Mouse (Mus musculus) MEL (cell line): ENCODE measurements at regions not wholly inside any gene's neighbourhood (a gene's known extent, or its start where the extent isn't known, plus 50 kb on each side); places are given as distances from the start of the nearest gene placed in this dataset.

Source experiments
- DNase-seq: peaks from one replicate; pipeline ENCODE4 v3.0.0; 2011; ENCODE audit warnings: low read depth, low spot score
- H3K27ac ChIP-seq: 2 replicates; pipeline ENCODE4 v1.5.1; 2012; ENCODE audit warnings: low read depth, mild to moderate bottlenecking, control low read depth, low read length, moderate library complexity; ENCODE audit not compliant: control insufficient read depth
- H3K27me3 ChIP-seq, 2 experiments: fragments of 150-350 bp in 1 of 2; sonication (generic) in 1 of 2; 2 replicates each; pipeline ENCODE4 v1.6.1; 2012; ENCODE audit warnings: low read length in 2 of 2, mild to moderate bottlenecking in 2 of 2, improper control_type of control experiment in 1 of 2, moderate library complexity in 1 of 2; ENCODE audit not compliant: insufficient read depth in 2 of 2, control insufficient read depth in 1 of 2
- H3K36me3 ChIP-seq, 2 experiments: 2 replicates each; pipeline ENCODE4 v1.6.1; 2012 to 2014; ENCODE audit warnings: low read length in 2 of 2, improper control_type of control experiment in 1 of 2, inconsistent platforms in 1 of 2, mild to moderate bottlenecking in 1 of 2; ENCODE audit not compliant: insufficient read depth in 2 of 2, control insufficient read depth in 1 of 2
- H3K4me1 ChIP-seq, 2 experiments: fragments of 150-350 bp in 1 of 2; sonication (generic) in 1 of 2; 2 replicates each; pipeline ENCODE4 v1.6.1; 2012; ENCODE audit warnings: low read length in 2 of 2, improper control_type of control experiment in 1 of 2, mild to moderate bottlenecking in 1 of 2; ENCODE audit not compliant: insufficient read depth in 2 of 2, control insufficient read depth in 1 of 2
- H3K4me3 ChIP-seq, 2 experiments: fragments of 150-350 bp in 1 of 2; sonication (generic) in 1 of 2; 2 replicates each; pipeline ENCODE4 v1.5.1; 2012; ENCODE audit warnings: low read depth in 2 of 2, low read length in 2 of 2, mild to moderate bottlenecking in 2 of 2, moderate library complexity in 2 of 2, control low read depth in 1 of 2, improper control_type of control experiment in 1 of 2; ENCODE audit not compliant: control insufficient read depth in 1 of 2, insufficient read depth in 1 of 2
- H3K79me2 ChIP-seq: 2 replicates; pipeline ENCODE4 v1.6.1; 2012; ENCODE audit warnings: mild to moderate bottlenecking, low read length, moderate library complexity; ENCODE audit not compliant: control insufficient read depth, poor library complexity, insufficient read depth
- H3K9ac ChIP-seq: 2 replicates; pipeline ENCODE4 v1.6.1; 2012; ENCODE audit warnings: low read depth, mild to moderate bottlenecking, control low read depth, low read length, moderate library complexity; ENCODE audit not compliant: control insufficient read depth, poor library complexity, severe bottlenecking
- H3K9me3 ChIP-seq: fragments of 150-350 bp; sonication (generic); replicated peaks from 2 replicates; pipeline ENCODE4 v1.6.1; 2012; ENCODE audit warnings: mild to moderate bottlenecking, low read length, improper control_type of control experiment, moderate library complexity; ENCODE audit not compliant: insufficient read depth
- CTCF ChIP-seq, 3 experiments: IDR thresholded peaks in 2 of 3; conservative IDR thresholded peaks in 1 of 3; 2 replicates each; pipeline ENCODE4 v1.5.1; 2011 to 2012; ENCODE audit warnings: low read length in 3 of 3, low read depth in 2 of 3, mild to moderate bottlenecking in 2 of 3, improper control_type of control experiment in 1 of 3, inconsistent platforms in 1 of 3, mixed read lengths in 1 of 3, moderate library complexity in 1 of 3; ENCODE audit not compliant: control insufficient read depth in 1 of 3, insufficient read depth in 1 of 3, poor library complexity in 1 of 3, severe bottlenecking in 1 of 3
- MAX ChIP-seq: IDR thresholded peaks from 2 replicates; pipeline ENCODE4 v1.6.1; 2011; ENCODE audit warnings: low read length, improper control_type of control experiment
- MXI1 ChIP-seq: IDR thresholded peaks from 2 replicates; pipeline ENCODE4 v1.6.1; 2011; ENCODE audit warnings: mild to moderate bottlenecking, low read depth, low read length, improper control_type of control experiment
- MYB ChIP-seq: IDR thresholded peaks from 2 replicates; pipeline ENCODE4 v1.6.1; 2011; ENCODE audit warnings: mild to moderate bottlenecking, low read depth, low read length, improper control_type of control experiment
- RAD21 ChIP-seq: IDR thresholded peaks from 2 replicates; pipeline ENCODE4 v1.6.1; 2011; ENCODE audit warnings: mild to moderate bottlenecking, low read depth, low read length, improper control_type of control experiment
- SMC3 ChIP-seq: IDR thresholded peaks from 2 replicates; pipeline ENCODE4 v1.6.1; 2011; ENCODE audit warnings: low read depth, low read length, improper control_type of control experiment
- ZC3H11A ChIP-seq: IDR thresholded peaks from 2 replicates; pipeline ENCODE4 v1.6.1; 2012; ENCODE audit warnings: low read depth, mild to moderate bottlenecking, inconsistent platforms, low read length, improper control_type of control experiment
- ZKSCAN1 ChIP-seq: IDR thresholded peaks from 2 replicates; pipeline ENCODE4 v1.6.1; 2012; ENCODE audit warnings: low read depth, mild to moderate bottlenecking, inconsistent platforms, low read length, improper control_type of control experiment, moderate library complexity
- ZMIZ1 ChIP-seq: IDR thresholded peaks from 2 replicates; pipeline ENCODE4 v1.6.1; 2012; ENCODE audit warnings: low read depth, mild to moderate bottlenecking, inconsistent platforms, low read length, improper control_type of control experiment, moderate library complexity

GRCm38 (mm10) chrX:107577501-107577900, 90.3 kb upstream of the Tbx22 start:
- H3K36me3 ChIP-seq: 0 out of 4 replicates have a peak, but pooled peaks cover 0 to 2% of the 10 kb centered on the region in 2 experiments
- H3K79me2 ChIP-seq: no peaks in the 10 kb centered on the region
- no peaks in the 10 kb centered on the region for H3K27me3 ChIP-seq
- no peak overlapping the region for H3K27ac ChIP-seq
- peak; percentile 85 for DNase-seq
- H3K9ac ChIP-seq: no peak overlapping the region
- no peak overlapping the region for H3K4me3 ChIP-seq
- TF ChIP-seq SMC3 (peak; percentile 81), ZKSCAN1 (no peak), CTCF (IDR thresholded peaks at IDR 0.05 in 2 of 3, conservative IDR thresholded peaks at IDR 0.05 in 1 of 3; ENCODE audit: control insufficient read depth in 1 of 3, insufficient read depth in 1 of 3, low read depth in 2 of 3, low read length in 3 of 3, poor library complexity in 1 of 3, severe bottlenecking in 1 of 3) (peak; percentile 64 to 81 (median 68)), ZMIZ1 (no peak), MYB (no peak), MAX (no peak), RAD21 (peak; percentile 58), MXI1 (no peak), ZC3H11A (0 out of 2 replicates have a peak, but pooled peaks have one; percentile 17)
- no peaks in the 10 kb centered on the region for H3K4me1 ChIP-seq
- no peaks in the 10 kb centered on the region for H3K9me3 ChIP-seq
